Comparison of ENCODE assay signal across 22 mouse cellular contexts in the genomic region with DNA sequence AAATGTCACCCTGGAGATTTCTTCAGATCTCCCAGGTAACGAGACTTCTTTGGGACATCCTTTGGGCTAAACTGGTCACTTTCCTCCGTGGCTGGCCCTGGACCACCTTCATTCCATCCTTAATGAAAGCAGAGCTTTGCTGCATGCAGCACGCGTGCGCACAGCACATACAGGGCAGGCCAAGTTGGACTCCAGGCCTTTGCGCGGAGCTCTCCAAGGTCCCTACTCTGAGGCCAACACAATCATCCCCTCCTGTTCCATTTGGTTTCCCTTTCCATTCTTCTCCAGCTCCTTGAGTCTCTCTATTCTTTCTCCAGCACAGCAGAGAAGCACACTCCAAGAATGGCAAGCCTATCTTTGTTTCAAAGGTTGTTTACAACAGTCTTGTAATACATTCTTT. TPM values are rescaled to one million over a fixed set of nuclear protein-coding genes. Genes with fewer than 3 reads are reported as not detected.
A peak's percentile ranks its signal among the peaks of the same experiment; 100 is the strongest.
DNase-seq lines count a peak whose midpoint lies in the region; ATAC-seq and TF ChIP-seq lines count a peak whose summit lies in the region.
"Had no signal": no experiment of that assay in that cellular context is flagged by ENCODE, and none has a peak within 500 bp of the region (broad histone marks: within the 10 kb centered on the region; RNA-seq: fewer than 3 reads in every experiment).

No protein-coding gene starts in this region.

- H3K4me2 ChIP-seq in kidney, postnatal 0 days (ENCODE audit: low read length) = no peak overlapping the region
- H3K4me2 ChIP-seq: intestine, embryonic 15.5 days; midbrain, embryonic 12.5 days had no signal

- no peak for ATAC-seq in kidney, postnatal 0 days (replicated peaks; ENCODE audit: low FRiP score, low read depth)
- ATAC-seq in activated CD4-positive, CD25-positive, alpha-beta regulatory T cell, adult 4 months = no peak
- ATAC-seq: forebrain, embryonic 16.5 days; intestine, embryonic 15.5 days; Patski had no signal

- peak; percentile 29 for DNase-seq in kidney, postnatal 0 days (ENCODE audit: low spot score)
- DNase-seq in kidney, postnatal 14 days = no peak
- DNase-seq in 416B (ENCODE audit: low read depth) = peak; percentile 6
- peak; percentile 14 for DNase-seq in WW6 (ENCODE audit: low read depth, low spot score)
- peak; percentile 18 for DNase-seq in forelimb bud, embryonic 11.5 days (ENCODE audit: low read depth, low spot score)
- DNase-seq in thymus, postnatal 14 days = no peak
- DNase-seq: adrenal gland, postnatal 36 days; cerebellum, postnatal 25 days; gastrocnemius, postnatal 14 days; lung, postnatal 36 days; right cerebral cortex, adult 18-20 months; spleen, adult 18-20 months had no signal

- no peaks in the 10 kb centered on the region for H3K9me3 ChIP-seq in kidney, postnatal 0 days (replicated peaks; ENCODE audit: low read length)
- H3K9me3 ChIP-seq: heart, embryonic 10.5 days; intestine, embryonic 15.5 days; midbrain, embryonic 12.5 days had no signal

- WGBS in kidney, postnatal 0 days = 50% methylated on average over 7 of the region's 7 CpGs

- no peak overlapping the region for H3K9ac ChIP-seq in kidney, postnatal 0 days (ENCODE audit: low read depth, low read length)
- H3K9ac ChIP-seq: intestine, embryonic 15.5 days; liver, embryonic 14.5 days; midbrain, embryonic 12.5 days had no signal

- TF ChIP-seq CTCF in kidney, postnatal 0 days (IDR thresholded peaks at IDR 0.05; ENCODE audit: low read depth) = no peak

- H3K27me3 ChIP-seq in kidney, postnatal 0 days (ENCODE audit: insufficient read depth, low read length) = no peaks in the 10 kb centered on the region
- H3K27me3 ChIP-seq: intestine, embryonic 15.5 days; midbrain, embryonic 12.5 days had no signal

- no peak overlapping the region for H3K4me3 ChIP-seq in kidney, postnatal 0 days (replicated peaks; ENCODE audit: low read depth, low read length)
- H3K4me3 ChIP-seq: erythroblast, embryonic 14.5 days; heart, embryonic 10.5 days; intestine, embryonic 15.5 days; midbrain, embryonic 12.5 days had no signal

- H3K36me3 ChIP-seq in kidney, postnatal 0 days (ENCODE audit: insufficient read depth, low read length) = no peaks in the 10 kb centered on the region
- H3K36me3 ChIP-seq: heart, embryonic 10.5 days; intestine, embryonic 15.5 days; midbrain, embryonic 12.5 days had no signal

- no peaks in the 10 kb centered on the region for H3K4me1 ChIP-seq in kidney, postnatal 0 days (replicated peaks; ENCODE audit: insufficient read depth, low read length)
- H3K4me1 ChIP-seq: heart, embryonic 10.5 days; intestine, embryonic 15.5 days; midbrain, embryonic 12.5 days had no signal

- no peak overlapping the region for H3K27ac ChIP-seq in kidney, postnatal 0 days
- H3K27ac ChIP-seq: heart, embryonic 10.5 days; intestine, embryonic 15.5 days; liver, embryonic 14.5 days; midbrain, embryonic 12.5 days; stomach, postnatal 0 days had no signal

RNA-seq across cellular contexts. Expression of a gene that starts 16.8 kb away (rescaled TPM):
- polyA plus RNA-seq in kidney, postnatal 0 days (2015; fragmentation: Nextera tagmentation; extraction: Ambion mirVana) = not detected in 2 replicates
- polyA plus RNA-seq in activated CD4-positive, CD25-positive, alpha-beta regulatory T cell, adult 4 months (2017; shearing (Covaris generic)) = not detected
- polyA plus RNA-seq: erythroblast, embryonic 14.5 days; heart, embryonic 10.5 days; intestine, embryonic 15.5 days; liver, embryonic 14.5 days; Patski; urinary bladder, adult 2 months had no signal

Comparison
In these comparisons a context has a peak if more than half of its experiments do, and no peak if none do; other contexts are left out.
1. DNase-seq: peak in kidney, postnatal 0 days (single experiment), 416B (single experiment), WW6 (single experiment) and forelimb bud, embryonic 11.5 days (single experiment); none in kidney, postnatal 14 days (single experiment) and thymus, postnatal 14 days (single experiment).